ENCODE assay signal across 19 mouse cellular contexts in the genomic region with DNA sequence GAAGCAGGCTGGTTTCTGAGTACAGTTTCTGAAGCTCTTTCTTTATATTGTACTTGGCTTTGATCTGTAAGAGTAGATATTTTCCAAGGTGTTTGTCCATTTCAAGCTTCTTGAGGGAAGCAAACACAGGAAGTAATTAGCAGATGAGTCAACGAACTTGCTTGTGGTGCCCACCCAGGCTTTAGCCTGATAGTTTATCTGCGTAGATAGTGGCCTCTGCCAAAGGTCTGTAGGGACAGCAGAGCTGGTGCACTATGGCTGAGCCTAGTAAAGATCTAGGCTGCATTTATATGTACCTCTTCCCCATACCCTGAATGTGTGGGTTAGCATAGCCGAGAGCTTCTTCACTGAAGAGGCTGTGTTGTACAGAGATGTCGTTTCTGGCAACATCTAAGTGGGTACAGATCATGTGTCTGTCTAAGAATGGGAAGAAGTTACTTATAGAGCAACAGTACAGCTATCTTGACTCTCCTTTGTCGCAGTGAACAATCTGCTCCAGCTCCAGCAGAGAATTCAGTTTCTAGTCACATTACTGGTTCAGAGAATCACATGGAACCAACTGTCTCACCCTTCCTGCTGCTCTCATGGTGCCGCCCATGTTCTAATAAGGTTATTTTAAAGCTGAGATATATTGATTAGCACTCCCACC.
A peak's percentile ranks its signal among the peaks of the same experiment; 100 is the strongest.
DNase-seq lines count a peak whose midpoint lies in the region; ATAC-seq and TF ChIP-seq lines count a peak whose summit lies in the region.
"Had no signal": no experiment of that assay in that cellular context is flagged by ENCODE, and none has a peak within 500 bp of the region (broad histone marks: within the 10 kb centered on the region; RNA-seq: fewer than 3 reads in every experiment).

No protein-coding gene starts in this region.

- no peaks in the 10 kb centered on the region for H3K36me3 ChIP-seq in stomach, embryonic 15.5 days
- H3K36me3 ChIP-seq in forebrain, embryonic 12.5 days (replicated peaks): no peaks in the 10 kb centered on the region
- H3K36me3 ChIP-seq: embryonic facial prominence, embryonic 15.5 days; G1E; heart, embryonic 12.5 days; liver, embryonic 12.5 days; neural tube, embryonic 12.5 days had no signal

- no peaks in the 10 kb centered on the region for H3K9me3 ChIP-seq in stomach, embryonic 15.5 days
- no peaks in the 10 kb centered on the region for H3K9me3 ChIP-seq in forebrain, embryonic 12.5 days
- H3K9me3 ChIP-seq: embryonic facial prominence, embryonic 15.5 days; G1E; heart, embryonic 12.5 days; liver, embryonic 12.5 days; megakaryocyte, embryonic 14.5 days; neural tube, embryonic 12.5 days had no signal

- no peak overlapping the region for H3K4me2 ChIP-seq in stomach, embryonic 15.5 days
- H3K4me2 ChIP-seq in forebrain, embryonic 12.5 days: no peak overlapping the region
- H3K4me2 ChIP-seq: embryonic facial prominence, embryonic 15.5 days; heart, embryonic 12.5 days; liver, embryonic 12.5 days; neural tube, embryonic 12.5 days had no signal

- no peak for DNase-seq in left cerebral cortex, adult 2 months (ENCODE audit: extremely low spot score in 1 of 2, low spot score in 2 of 2)
- DNase-seq in left cerebral cortex, postnatal 4 days: no peak
- DNase-seq in brain, adult 2 months (ENCODE audit: low read depth, low spot score): peak; percentile 71
- DNase-seq in left cerebral cortex, postnatal 14 days (ENCODE audit: low spot score in 2 of 2): peak; percentile 43 to 58
- DNase-seq: adrenal gland, adult 2 months; cerebellum, adult 11-12 months; gastrocnemius, postnatal 14 days; heart, postnatal 4 days had no signal

- no peak overlapping the region for H3K4me3 ChIP-seq in left cerebral cortex, adult 2 months
- H3K4me3 ChIP-seq in stomach, embryonic 15.5 days (replicated peaks): no peak overlapping the region
- no peak overlapping the region for H3K4me3 ChIP-seq in forebrain, embryonic 12.5 days (replicated peaks)
- H3K4me3 ChIP-seq: embryonic facial prominence, embryonic 15.5 days; heart, embryonic 12.5 days; liver, embryonic 12.5 days; neural tube, embryonic 12.5 days had no signal

- H3K9ac ChIP-seq in stomach, embryonic 15.5 days: no peak overlapping the region
- H3K9ac ChIP-seq in forebrain, embryonic 12.5 days: no peak overlapping the region
- H3K9ac ChIP-seq: embryonic facial prominence, embryonic 15.5 days; heart, embryonic 12.5 days; liver, embryonic 12.5 days; neural tube, embryonic 12.5 days had no signal

- no peak for ATAC-seq in stomach, embryonic 15.5 days (ENCODE audit: insufficient read depth, low FRiP score, low read depth)
- no peak for ATAC-seq in erythroblast, adult 5-6 weeks (replicated peaks; ENCODE audit: low FRiP score, poor library complexity, severe bottlenecking)
- ATAC-seq in forebrain, embryonic 12.5 days (ENCODE audit: low FRiP score): no peak
- ATAC-seq: forebrain, embryonic 14.5 days; hindbrain, postnatal 0 days; liver, embryonic 12.5 days had no signal

- intact Hi-C loops in left cerebral cortex, adult 2 months (cut with DNase I): loop anchor here (5.0 kb wide), 1 partner anchor 128 kb away; a partner anchor contains a TSS
- intact Hi-C loops in left cerebral cortex, postnatal 4 days (cut with DNase I): no loop called here
- intact Hi-C loops in left cerebral cortex, postnatal 14 days (cut with DNase I): no loop called here

- H3K4me1 ChIP-seq in stomach, embryonic 15.5 days: peaks cover 14% of the 10 kb centered on the region
- no peaks in the 10 kb centered on the region for H3K4me1 ChIP-seq in forebrain, embryonic 12.5 days

- H3K27ac ChIP-seq in left cerebral cortex, adult 2 months: peak overlapping the region; percentile 57
- H3K27ac ChIP-seq in stomach, embryonic 15.5 days: peak overlapping the region; percentile 21; the same call in 1 of the 2 replicates
- no peak overlapping the region for H3K27ac ChIP-seq in forebrain, embryonic 12.5 days
- H3K27ac ChIP-seq: embryonic facial prominence, embryonic 15.5 days; hindbrain, postnatal 0 days; liver, embryonic 12.5 days; neural tube, embryonic 12.5 days had no signal

- no peak for TF ChIP-seq CTCF in left cerebral cortex, adult 2 months (IDR thresholded peaks at IDR 0.05)

- H3K27me3 ChIP-seq in stomach, embryonic 15.5 days (replicated peaks): no peaks in the 10 kb centered on the region
- H3K27me3 ChIP-seq in forebrain, embryonic 12.5 days: no peaks in the 10 kb centered on the region
- H3K27me3 ChIP-seq: embryonic facial prominence, embryonic 15.5 days; heart, embryonic 12.5 days; liver, embryonic 12.5 days; megakaryocyte, embryonic 14.5 days; neural tube, embryonic 12.5 days had no signal

- WGBS in stomach, embryonic 15.5 days: 73% methylated on average over 6 of the region's 6 CpGs
- WGBS in forebrain, embryonic 12.5 days: 88% methylated on average over 6 of the region's 6 CpGs

Comparison
In these comparisons a context has a peak if more than half of its experiments do, and no peak if none do; other contexts are left out.
1. DNase-seq: peak in brain, adult 2 months (single experiment) and left cerebral cortex, postnatal 14 days (2 of 2); none in left cerebral cortex, adult 2 months (0 of 2) and left cerebral cortex, postnatal 4 days (single experiment).